Comparison of ENCODE assay signal across 13 mouse cellular contexts in the genomic region with DNA sequence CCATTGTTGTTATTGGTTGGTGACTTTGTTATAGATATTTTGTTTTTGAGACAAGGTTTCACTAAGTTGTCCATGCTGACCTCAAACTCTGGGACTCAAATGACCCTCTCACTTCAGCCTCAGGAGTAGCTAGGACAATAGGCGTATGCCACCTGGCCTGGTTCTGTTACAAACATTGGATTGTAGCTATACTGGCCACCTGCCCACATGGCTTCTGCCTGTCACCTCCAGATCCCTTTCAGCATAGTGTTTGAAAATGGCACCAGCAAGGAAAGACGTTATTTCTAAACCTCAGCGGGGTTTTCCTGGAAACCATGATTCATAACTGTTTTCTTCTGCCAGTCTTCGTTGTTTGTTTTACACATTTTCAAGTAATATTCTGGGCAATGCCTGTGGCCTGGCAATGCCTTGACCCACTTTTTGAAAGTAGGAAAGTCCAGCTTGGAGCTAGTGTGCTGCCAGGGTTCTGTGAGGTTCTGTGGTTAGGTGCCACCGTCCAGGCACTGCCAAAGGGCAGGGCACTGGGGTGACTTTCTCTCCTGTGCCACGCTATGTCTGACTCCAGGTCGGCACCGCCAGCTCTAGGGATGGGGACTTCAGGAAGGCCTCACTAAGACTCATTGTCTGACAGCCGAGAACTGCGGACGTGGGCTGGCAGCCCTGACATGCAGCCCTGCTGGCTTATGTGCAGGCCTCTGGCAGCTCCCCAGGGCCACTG. TPM values are rescaled to one million over a fixed set of nuclear protein-coding genes. Genes with fewer than 3 reads are reported as not detected.
DNase-seq lines count a peak whose midpoint lies in the region; ATAC-seq and TF ChIP-seq lines count a peak whose summit lies in the region.
"Had no signal": no experiment of that assay in that cellular context is flagged by ENCODE, and none has a peak within 500 bp of the region (broad histone marks: within the 10 kb centered on the region; RNA-seq: fewer than 3 reads in every experiment).

No protein-coding gene starts in this region.

- no peak for TF ChIP-seq CTCF in gastrocnemius, adult 2 months (IDR thresholded peaks at IDR 0.05)
- no peak for TF ChIP-seq CTCF in thymus, adult 2 months (IDR thresholded peaks at IDR 0.05; ENCODE audit: borderline replicate concordance, control insufficient read depth, extremely low read depth, insufficient read depth, low read length, poor library complexity)

- intact Hi-C loops in gastrocnemius, adult 2 months (cut with DNase I): no loop called here

- TF ChIP-seq POLR2A in thymus, adult 2 months (IDR thresholded peaks at IDR 0.05; ENCODE audit: control insufficient read depth, extremely low read depth, insufficient read depth, low read length, poor library complexity): no peak

- no peaks in the 10 kb centered on the region for H3K27me3 ChIP-seq in hindbrain, embryonic 16.5 days (replicated peaks; ENCODE audit: control insufficient read depth, insufficient read depth, low read length)
- H3K27me3 ChIP-seq in hindbrain, embryonic 10.5 days (ENCODE audit: insufficient read depth, poor library complexity, severe bottlenecking): no peaks in the 10 kb centered on the region
- H3K27me3 ChIP-seq in thymus, adult 2 months (ENCODE audit: control insufficient read depth, insufficient read depth, low read length): no peaks in the 10 kb centered on the region
- no peaks in the 10 kb centered on the region for H3K27me3 ChIP-seq in kidney, embryonic 15.5 days
- H3K27me3 ChIP-seq: embryonic facial prominence, embryonic 12.5 days; limb, embryonic 15.5 days had no signal

- H3K4me3 ChIP-seq in hindbrain, embryonic 16.5 days (ENCODE audit: low read length): no peak overlapping the region
- H3K4me3 ChIP-seq in hindbrain, embryonic 10.5 days: no peak overlapping the region
- H3K4me3 ChIP-seq in gastrocnemius, adult 2 months: peak overlapping the region; percentile 1; the same call in 1 of the 2 replicates
- no peak overlapping the region for H3K4me3 ChIP-seq in thymus, adult 2 months (ENCODE audit: control insufficient read depth, insufficient read depth, low read length)
- H3K4me3 ChIP-seq in kidney, embryonic 15.5 days (replicated peaks): no peak overlapping the region
- H3K4me3 ChIP-seq: embryonic facial prominence, embryonic 12.5 days; limb, embryonic 15.5 days had no signal

- peak; percentile 45; the same call in 1 of the 2 replicates for ATAC-seq in hindbrain, embryonic 16.5 days
- ATAC-seq in kidney, embryonic 15.5 days (replicated peaks; ENCODE audit: low FRiP score): no peak

- no peak overlapping the region for H3K4me2 ChIP-seq in hindbrain, embryonic 16.5 days (ENCODE audit: low read length)
- H3K4me2 ChIP-seq in kidney, embryonic 15.5 days: no peak overlapping the region
- H3K4me2 ChIP-seq: embryonic facial prominence, embryonic 12.5 days; limb, embryonic 15.5 days had no signal

- no peak overlapping the region for H3K27ac ChIP-seq in hindbrain, embryonic 16.5 days (ENCODE audit: low read depth, low read length)
- H3K27ac ChIP-seq in hindbrain, embryonic 10.5 days: no peak overlapping the region
- peak overlapping the region; percentile 24 for H3K27ac ChIP-seq in gastrocnemius, adult 2 months
- no peak overlapping the region for H3K27ac ChIP-seq in thymus, adult 2 months (ENCODE audit: control insufficient read depth, insufficient read depth, low read length)
- no peak overlapping the region for H3K27ac ChIP-seq in kidney, embryonic 15.5 days
- H3K27ac ChIP-seq: embryonic facial prominence, embryonic 12.5 days; limb, embryonic 15.5 days had no signal

- H3K9me3 ChIP-seq in hindbrain, embryonic 16.5 days (ENCODE audit: control insufficient read depth, low read length): no peaks in the 10 kb centered on the region
- no peaks in the 10 kb centered on the region for H3K9me3 ChIP-seq in hindbrain, embryonic 10.5 days
- no peaks in the 10 kb centered on the region for H3K9me3 ChIP-seq in kidney, embryonic 15.5 days (replicated peaks)
- H3K9me3 ChIP-seq: embryonic facial prominence, embryonic 12.5 days; limb, embryonic 15.5 days had no signal

- no peaks in the 10 kb centered on the region for H3K4me1 ChIP-seq in hindbrain, embryonic 16.5 days (ENCODE audit: control insufficient read depth, insufficient read depth, low read depth, low read length)
- 0 out of 2 replicates have a peak, but pooled peaks cover 4% of the 10 kb centered on the region for H3K4me1 ChIP-seq in hindbrain, embryonic 10.5 days (replicated peaks)
- no peaks in the 10 kb centered on the region for H3K4me1 ChIP-seq in thymus, adult 2 months (replicated peaks; ENCODE audit: control insufficient read depth, insufficient read depth, low read length)
- H3K4me1 ChIP-seq in kidney, embryonic 15.5 days: 0 out of 2 replicates have a peak, but pooled peaks cover 3% of the 10 kb centered on the region
- H3K4me1 ChIP-seq: embryonic facial prominence, embryonic 12.5 days had no signal

- H3K9ac ChIP-seq in hindbrain, embryonic 16.5 days (ENCODE audit: low read depth, low read length): no peak overlapping the region
- no peak overlapping the region for H3K9ac ChIP-seq in kidney, embryonic 15.5 days
- H3K9ac ChIP-seq: embryonic facial prominence, embryonic 12.5 days; limb, embryonic 15.5 days had no signal

- DNase-seq in hindbrain, embryonic 10.5 days (ENCODE audit: low spot score): no peak
- DNase-seq in right cerebral cortex, adult 18-20 months: peak; percentile 20
- DNase-seq in right cerebral cortex, postnatal 36 days (ENCODE audit: low spot score in 2 of 2): no peak
- DNase-seq in gastrocnemius, adult 2 months: peak; percentile 69
- no peak for DNase-seq in thymus, adult 18-20 months
- no peak for DNase-seq in thymus, adult 2 months
- DNase-seq: spleen, adult 18-20 months had no signal

- no peaks in the 10 kb centered on the region for H3K36me3 ChIP-seq in hindbrain, embryonic 16.5 days (ENCODE audit: control insufficient read depth, insufficient read depth, low read length)
- no peaks in the 10 kb centered on the region for H3K36me3 ChIP-seq in hindbrain, embryonic 10.5 days
- H3K36me3 ChIP-seq in thymus, adult 2 months (ENCODE audit: control insufficient read depth, insufficient read depth, low read length): no peaks in the 10 kb centered on the region
- H3K36me3 ChIP-seq in kidney, embryonic 15.5 days: no peaks in the 10 kb centered on the region
- H3K36me3 ChIP-seq: embryonic facial prominence, embryonic 12.5 days; limb, embryonic 15.5 days had no signal

- 70% methylated on average over 11 of the region's 11 CpGs for WGBS in hindbrain, embryonic 16.5 days
- 84% methylated on average over 11 of the region's 11 CpGs for WGBS in hindbrain, embryonic 10.5 days
- 68% methylated on average over 11 of the region's 11 CpGs for WGBS in thymus, adult 2 months
- WGBS in kidney, embryonic 15.5 days: 86% methylated on average over 11 of the region's 11 CpGs

RNA-seq across cellular contexts. Expression of gene Slc13a2, which starts 10.3 kb away (rescaled TPM):
- not detected in 2 replicates for polyA plus RNA-seq in hindbrain, embryonic 16.5 days (2015; fragmentation: Nextera tagmentation; extraction: Ambion mirVana)
- not detected in 2 replicates for polyA plus RNA-seq in hindbrain, embryonic 10.5 days (2016; fragmentation: Nextera tagmentation; extraction: Ambion mirVana)
- not detected for total RNA-seq in gastrocnemius, adult 2 months (2021)
- 0.61 and 0.68 TPM in 2 replicates for polyA plus RNA-seq in thymus, adult 2 months (2012; rRNA removed)
- polyA plus RNA-seq in kidney, embryonic 15.5 days (2015; fragmentation: Nextera tagmentation; extraction: Ambion mirVana): 1.1 and 1.2 TPM in 2 replicates
- total RNA-seq: CH12.LX; gastrocnemius, postnatal 4 days had no signal
- polyA plus RNA-seq: embryonic facial prominence, embryonic 12.5 days had no signal

RNA-seq across cellular contexts. Expression of gene Foxn1, which starts 25.4 kb away (rescaled TPM):
- not detected in 2 replicates for polyA plus RNA-seq in hindbrain, embryonic 16.5 days (2015; fragmentation: Nextera tagmentation; extraction: Ambion mirVana)
- not detected in 2 replicates for polyA plus RNA-seq in hindbrain, embryonic 10.5 days (2016; fragmentation: Nextera tagmentation; extraction: Ambion mirVana)
- total RNA-seq in gastrocnemius, adult 2 months (2021): not detected
- 27.0 and 31.3 TPM in 2 replicates for polyA plus RNA-seq in thymus, adult 2 months (2012; rRNA removed)
- 0.10 TPM in 1 of 2 replicates, not detected in the other for polyA plus RNA-seq in kidney, embryonic 15.5 days (2015; fragmentation: Nextera tagmentation; extraction: Ambion mirVana)
- total RNA-seq: CH12.LX; gastrocnemius, postnatal 4 days had no signal

RNA-seq across cellular contexts. Expression of gene Slc46a1, which starts 53.7 kb away (rescaled TPM):
- polyA plus RNA-seq in hindbrain, embryonic 16.5 days (2015; fragmentation: Nextera tagmentation; extraction: Ambion mirVana): 27.8 and 31.1 TPM in 2 replicates
- 20.2 and 21.1 TPM in 2 replicates for polyA plus RNA-seq in hindbrain, embryonic 10.5 days (2016; fragmentation: Nextera tagmentation; extraction: Ambion mirVana)
- total RNA-seq in gastrocnemius, adult 2 months (2021): 1 to 10 TPM in 1 of 2 experiments, under 1 TPM in 1; 0.77 to 1.4 TPM
- polyA plus RNA-seq in thymus, adult 2 months (2012; rRNA removed): 8.3 and 11.2 TPM in 2 replicates
- polyA plus RNA-seq in kidney, embryonic 15.5 days (2015; fragmentation: Nextera tagmentation; extraction: Ambion mirVana): 21.1 and 21.3 TPM in 2 replicates

Comparison
In these comparisons a context has a peak if more than half of its experiments do, and no peak if none do; other contexts are left out.
1. DNase-seq: peak in right cerebral cortex, adult 18-20 months (single experiment) and gastrocnemius, adult 2 months (single experiment); none in hindbrain, embryonic 10.5 days (single experiment), right cerebral cortex, postnatal 36 days (0 of 2), thymus, adult 18-20 months (0 of 2) and thymus, adult 2 months (single experiment).
2. RNA of gene Foxn1, which starts 25.4 kb away (polyA plus RNA-seq): 27.0 to 31.3 TPM in thymus, adult 2 months; 0.10 TPM in kidney, embryonic 15.5 days, not detected in hindbrain, embryonic 10.5 days and not detected in hindbrain, embryonic 16.5 days; every median in the first group is over 10 times any median in the second.